Mouse (Mus musculus): ENCODE results near the gene Cryzl2.

DNA sequence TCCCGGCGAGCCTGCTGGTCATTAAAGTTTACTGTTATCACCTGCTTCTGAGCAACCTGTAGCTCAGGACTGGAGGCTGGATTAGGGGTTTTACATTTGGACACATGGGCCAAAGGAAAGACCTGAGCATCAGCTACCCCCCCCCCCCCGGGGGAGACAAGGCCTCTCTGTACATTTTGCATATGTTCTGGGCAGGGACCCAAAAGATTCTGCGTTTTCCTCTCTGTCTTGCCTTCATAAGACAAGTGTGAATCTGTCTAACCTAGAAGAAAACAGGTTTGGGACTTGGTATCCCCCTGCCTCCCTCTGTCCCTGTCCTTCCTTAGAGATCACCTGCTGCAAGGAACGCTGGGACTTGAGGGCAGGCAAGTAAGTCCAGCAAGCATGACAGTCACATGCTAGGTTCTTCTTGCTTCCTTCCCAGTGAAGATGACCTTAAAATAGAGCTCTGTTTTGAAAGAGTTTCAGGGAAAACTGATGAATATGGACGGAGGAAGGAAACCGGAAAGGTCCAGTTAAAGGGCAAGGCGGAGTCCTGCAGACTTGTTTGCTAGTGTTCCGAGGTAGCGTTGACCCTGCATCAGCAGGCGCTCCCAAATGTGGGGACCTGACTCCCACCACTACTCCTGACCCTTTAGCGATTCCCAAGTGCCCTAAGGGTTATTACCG lies 13.6 kb upstream of the Cryzl2 start:
- TF ChIP-seq CTCF (IDR thresholded peaks at IDR 0.05; ENCODE audit: low read depth) (no peak), EP300 (IDR thresholded peaks at IDR 0.05; ENCODE audit: low read depth) (no peak)

Data from liver, postnatal 0 days (tissue).